Mouse (Mus musculus) megakaryocyte progenitor cell, adult 5-6 weeks (primary cell): ENCODE data around the gene Ern1. TPM values are rescaled to one million over a fixed set of nuclear protein-coding genes. Genes with fewer than 3 reads are reported as not detected.
"Not testable (repeated sequence)": the region's sequence is repeated elsewhere in the genome, so short reads cannot be mapped to it uniquely, and the experiment has no call there.

Experiments used
- ATAC-seq: replicated peaks from 2 replicates; pipeline ENCODE4 v1.8.0; 2016; ENCODE audit warnings: mild to moderate bottlenecking, moderate TSS enrichment, inconsistent platforms; ENCODE audit not compliant: poor library complexity
- total RNA-seq, 2 experiments: library from RNA; stranded (forward) in 1 of 2; stranded (reverse) in 1 of 2; fragments of 157-497, 149-512 nt in 1 of 2; fragments of 200-1000 nt in 1 of 2; gene quantifications; 2 replicates each; pipeline versions ENCODE4 v1.2.3 to v1.2.4; 2015 to 2017

Gene Ern1
- total RNA-seq, 2 experiments from 2014 or later = 45.6 to 58.6 TPM

GRCm38 (mm10) chr11:106439355-106439754 is 48.3 kb downstream of the Ern1 start:
- ATAC-seq = peak; percentile 59

- peak; percentile 59 for ATAC-seq
Observed at GRCm38 (mm10) chr11:106438524-106439177, 49.0 kb downstream of the Ern1 start.

GRCm38 (mm10) chr11:106437543-106437942 is 50.1 kb downstream of the Ern1 start:
- ATAC-seq = no peak

- ATAC-seq = no peak
Observed at GRCm38 (mm10) chr11:106437039-106437438, 50.6 kb downstream of the Ern1 start.

GRCm38 (mm10) chr11:106430392-106430791 is 57.3 kb downstream of the Ern1 start:
- no peak for ATAC-seq

- peak; percentile 51; the same call in 1 of the 2 replicates for ATAC-seq
Observed at GRCm38 (mm10) chr11:106429689-106430088, 58.0 kb downstream of the Ern1 start.

- no peak for ATAC-seq
Observed at GRCm38 (mm10) chr11:106428556-106428955, 59.1 kb downstream of the Ern1 start.

GRCm38 (mm10) chr11:106428106-106428505 is 59.5 kb downstream of the Ern1 start:
- peak; percentile 90 for ATAC-seq

- ATAC-seq = no peak
Observed at GRCm38 (mm10) chr11:106426447-106426846, 61.2 kb downstream of the Ern1 start.

- ATAC-seq = no peak
Observed at GRCm38 (mm10) chr11:106425201-106425600, 62.5 kb downstream of the Ern1 start.

- peak; percentile 61 for ATAC-seq
Observed at GRCm38 (mm10) chr11:106419262-106420102, 68.2 kb downstream of the Ern1 start.

- peak; percentile 83 for ATAC-seq
Observed at GRCm38 (mm10) chr11:106418622-106419196, 68.9 kb downstream of the Ern1 start.

GRCm38 (mm10) chr11:106417860-106418259 is 69.8 kb downstream of the Ern1 start:
- no peak for ATAC-seq

- ATAC-seq = no peak
Observed at GRCm38 (mm10) chr11:106416331-106416730, 71.3 kb downstream of the Ern1 start.

- no peak for ATAC-seq
Observed at GRCm38 (mm10) chr11:106412641-106413360, 74.9 kb downstream of the Ern1 start.

GRCm38 (mm10) chr11:106411157-106411556 is 76.5 kb downstream of the Ern1 start:
- ATAC-seq = no peak

- no peak for ATAC-seq
Observed at GRCm38 (mm10) chr11:106410507-106410906, 77.1 kb downstream of the Ern1 start.

- no peak for ATAC-seq
Observed at GRCm38 (mm10) chr11:106410011-106410410, 77.6 kb downstream of the Ern1 start.

GRCm38 (mm10) chr11:106398481-106398880 is 89.2 kb downstream of the Ern1 start:
- ATAC-seq = no peak

GRCm38 (mm10) chr11:106397656-106398055 is 90.0 kb downstream of the Ern1 start:
- ATAC-seq = peak; percentile 74

- not testable (repeated sequence) for ATAC-seq
Observed at GRCm38 (mm10) chr11:106394055-106394454, 93.6 kb downstream of the Ern1 start.
